Mouse (Mus musculus): ENCODE data around the gene Sv2c.

Gene Sv2c

GRCm38 (mm10) chr13:96052755-96053154 is 79.6 kb downstream of the Sv2c start:
- 90% methylated on average over 3 of the region's 3 CpGs for WGBS

- 60% methylated on average over 5 of the region's 5 CpGs for WGBS
Measured at GRCm38 (mm10) chr13:96045396-96045795, 87.0 kb downstream of the Sv2c start.

- 65% methylated on average over 11 of the region's 11 CpGs for WGBS
Measured at GRCm38 (mm10) chr13:96040275-96041042, 91.9 kb downstream of the Sv2c start.

GRCm38 (mm10) chr13:96039536-96039935 is 92.8 kb downstream of the Sv2c start:
- 89% methylated on average over 1 of the region's 1 CpGs for WGBS

- 57% methylated on average over 19 of the region's 19 CpGs for WGBS
Measured at GRCm38 (mm10) chr13:96030368-96031223, 101.8 kb downstream of the Sv2c start.

GRCm38 (mm10) chr13:96023858-96024257 is 108.5 kb downstream of the Sv2c start:
- WGBS, result 75% methylated on average over 11 of the region's 11 CpGs

- 92% methylated on average over 3 of the region's 3 CpGs for WGBS
Measured at GRCm38 (mm10) chr13:96015516-96015915, 116.9 kb downstream of the Sv2c start.

- WGBS, result 54% methylated on average over 11 of the region's 11 CpGs
Measured at GRCm38 (mm10) chr13:96010861-96011511, 121.4 kb downstream of the Sv2c start.

- WGBS, result 79% methylated on average over 9 of the region's 9 CpGs
Measured at GRCm38 (mm10) chr13:96008975-96009374, 123.4 kb downstream of the Sv2c start.

- 92% methylated on average over 3 of the region's 3 CpGs for WGBS
Measured at GRCm38 (mm10) chr13:96008154-96008553, 124.2 kb downstream of the Sv2c start.

GRCm38 (mm10) chr13:96003539-96003938 is 128.8 kb downstream of the Sv2c start:
- 98% methylated on average over 3 of the region's 3 CpGs for WGBS

GRCm38 (mm10) chr13:96002475-96002874 is 129.9 kb downstream of the Sv2c start:
- 27% methylated on average over 5 of the region's 5 CpGs for WGBS

- WGBS, result 91% methylated on average over 10 of the region's 10 CpGs
Measured at GRCm38 (mm10) chr13:95999396-95999795, 133.0 kb downstream of the Sv2c start.

- 46% methylated on average over 2 of the region's 2 CpGs for WGBS
Measured at GRCm38 (mm10) chr13:95997294-95997693, 135.1 kb downstream of the Sv2c start.

GRCm38 (mm10) chr13:95994705-95995703 is 137.4 kb downstream of the Sv2c start:
- WGBS, result 64% methylated on average over 27 of the region's 27 CpGs

GRCm38 (mm10) chr13:95988181-95988580 is 144.2 kb downstream of the Sv2c start:
- 85% methylated on average over 9 of the region's 9 CpGs for WGBS

GRCm38 (mm10) chr13:95987147-95987546 is 145.2 kb downstream of the Sv2c start:
- 91% methylated on average over 5 of the region's 5 CpGs for WGBS

GRCm38 (mm10) chr13:95986375-95986774 is 146.0 kb downstream of the Sv2c start:
- WGBS, result 82% methylated on average over 13 of the region's 13 CpGs

GRCm38 (mm10) chr13:95975225-95975624 is 157.2 kb downstream of the Sv2c start:
- WGBS, result 92% methylated on average over 10 of the region's 10 CpGs

- 92% methylated on average over 11 of the region's 11 CpGs for WGBS
Measured at GRCm38 (mm10) chr13:95974106-95974505, 158.3 kb downstream of the Sv2c start.

- WGBS, result 55% methylated on average over 11 of the region's 11 CpGs
Measured at GRCm38 (mm10) chr13:95973368-95973958, 158.9 kb downstream of the Sv2c start.

Data from cerebral cortex, adult 2 months (tissue).